Comparison of ENCODE assay signal across 8 mouse cellular contexts in the genomic region with DNA sequence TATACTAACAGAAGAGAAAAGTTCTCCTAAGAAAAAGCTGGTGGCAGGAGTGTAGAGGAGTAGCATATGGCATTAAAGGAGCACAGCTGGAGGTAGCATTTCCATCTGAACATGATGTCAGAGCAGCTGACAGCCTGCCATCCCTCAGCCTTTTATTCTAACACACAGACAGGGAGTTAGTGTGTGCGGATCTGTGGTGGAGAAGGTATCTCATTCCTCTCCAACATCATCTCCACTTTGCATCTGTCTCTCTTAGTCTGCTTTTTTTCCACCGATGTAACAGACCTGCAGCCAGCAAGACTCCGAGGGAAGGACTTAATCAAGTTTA. TPM values are rescaled to one million over a fixed set of nuclear protein-coding genes. Genes with fewer than 3 reads are reported as not detected.
DNase-seq lines count a peak whose midpoint lies in the region; ATAC-seq and TF ChIP-seq lines count a peak whose summit lies in the region.

No protein-coding gene starts in this region.

- peak; percentile 21; the same call in 1 of the 2 replicates for ATAC-seq in frontal cortex, adult (ENCODE audit: low TSS enrichment)
- ATAC-seq in stomach, embryonic 14.5 days (ENCODE audit: insufficient number of reproducible peaks, insufficient read depth, low FRiP score, low read depth), result no peak
- no peak for ATAC-seq in stomach, postnatal 0 days (ENCODE audit: low FRiP score, low TSS enrichment)
- ATAC-seq in neural tube, embryonic 11.5 days (ENCODE audit: insufficient read depth, low FRiP score, low TSS enrichment), result no peak

- H3K4me3 ChIP-seq in stomach, embryonic 14.5 days (ENCODE audit: low read depth, low read length), result 0 out of 2 replicates have a peak overlapping the region, but pooled peaks have one; percentile 4
- H3K4me3 ChIP-seq in stomach, postnatal 0 days (ENCODE audit: low read depth, low read length), result no peak overlapping the region
- peak overlapping the region; percentile 75 for H3K4me3 ChIP-seq in left cerebral cortex, adult 2 months
- H3K4me3 ChIP-seq in neural tube, embryonic 11.5 days (ENCODE audit: low read depth, low read length), result peak overlapping the region; percentile 96

- no peak for DNase-seq in frontal cortex, postnatal 14 days (ENCODE audit: low spot score in 2 of 2)
- no peak for DNase-seq in stomach, postnatal 0 days (ENCODE audit: low spot score)
- peak in 1 of 2 experiments; percentile 45 for DNase-seq in left cerebral cortex, adult 2 months (ENCODE audit: extremely low spot score in 1 of 2, low spot score in 2 of 2)
- peak; percentile 58 for DNase-seq in neural tube, embryonic 11.5 days (ENCODE audit: low spot score)
- DNase-seq in urinary bladder, postnatal 14 days (ENCODE audit: low spot score), result no peak
- DNase-seq in adipocyte (ENCODE audit: low spot score), result no peak

- intact Hi-C loops in left cerebral cortex, adult 2 months (cut with DNase I), result loop anchor here (2.0 to 10.0 kb wide), 5 partner anchors 187 to 567 kb away; a partner anchor contains a TSS

- H3K9me3 ChIP-seq in stomach, embryonic 14.5 days (ENCODE audit: control insufficient read depth, low read depth, low read length), result no peaks in the 10 kb centered on the region
- no peaks in the 10 kb centered on the region for H3K9me3 ChIP-seq in stomach, postnatal 0 days (ENCODE audit: control insufficient read depth, low read length)
- H3K9me3 ChIP-seq in neural tube, embryonic 11.5 days (ENCODE audit: control insufficient read depth, low read length), result no peaks in the 10 kb centered on the region

- no peak for TF ChIP-seq EP300 in stomach, postnatal 0 days (optimal IDR thresholded peaks at IDR 0.05)

- no peak overlapping the region for H3K27ac ChIP-seq in stomach, embryonic 14.5 days (ENCODE audit: low read length)
- H3K27ac ChIP-seq in stomach, postnatal 0 days (replicated peaks), result no peak overlapping the region
- peak overlapping the region; percentile 91 for H3K27ac ChIP-seq in left cerebral cortex, adult 2 months
- peak overlapping the region; percentile 99 for H3K27ac ChIP-seq in neural tube, embryonic 11.5 days (ENCODE audit: low read depth, low read length)

- no peaks in the 10 kb centered on the region for H3K27me3 ChIP-seq in stomach, embryonic 14.5 days (ENCODE audit: control insufficient read depth, insufficient read depth, low read length)
- H3K27me3 ChIP-seq in stomach, postnatal 0 days (ENCODE audit: control insufficient read depth, insufficient read depth, low read length), result no peaks in the 10 kb centered on the region
- H3K27me3 ChIP-seq in neural tube, embryonic 11.5 days (ENCODE audit: control insufficient read depth, insufficient read depth, low read length), result no peaks in the 10 kb centered on the region

- peaks cover 15% of the 10 kb centered on the region for H3K4me1 ChIP-seq in stomach, embryonic 14.5 days (ENCODE audit: control insufficient read depth, insufficient read depth, low read length)
- H3K4me1 ChIP-seq in stomach, postnatal 0 days (replicated peaks; ENCODE audit: control insufficient read depth, insufficient read depth), result no peaks in the 10 kb centered on the region
- H3K4me1 ChIP-seq in neural tube, embryonic 11.5 days (ENCODE audit: control insufficient read depth, insufficient read depth, low read length), result peaks cover 24% of the 10 kb centered on the region

- TF ChIP-seq CTCF in stomach, postnatal 0 days (IDR thresholded peaks at IDR 0.05; ENCODE audit: low read depth), result no peak
- TF ChIP-seq CTCF in left cerebral cortex, adult 2 months (IDR thresholded peaks at IDR 0.05), result no peak

- peaks cover 14% of the 10 kb centered on the region for H3K36me3 ChIP-seq in stomach, embryonic 14.5 days (ENCODE audit: control insufficient read depth, insufficient read depth, low read length)
- H3K36me3 ChIP-seq in stomach, postnatal 0 days (ENCODE audit: control insufficient read depth, insufficient read depth, low read length), result peaks cover 11% of the 10 kb centered on the region
- H3K36me3 ChIP-seq in neural tube, embryonic 11.5 days (ENCODE audit: control insufficient read depth, insufficient read depth, low read length), result peaks cover 6% of the 10 kb centered on the region

- H3K4me2 ChIP-seq in stomach, embryonic 14.5 days (replicated peaks; ENCODE audit: low read depth, low read length), result peak overlapping the region; percentile 89; the same call in 1 of the 2 replicates
- H3K4me2 ChIP-seq in stomach, postnatal 0 days (replicated peaks; ENCODE audit: low read depth), result no peak overlapping the region
- peak overlapping the region; percentile 66 for H3K4me2 ChIP-seq in neural tube, embryonic 11.5 days (ENCODE audit: low read depth)

- H3K9ac ChIP-seq in stomach, embryonic 14.5 days (replicated peaks; ENCODE audit: low read depth, low read length), result no peak overlapping the region
- no peak overlapping the region for H3K9ac ChIP-seq in stomach, postnatal 0 days (ENCODE audit: low read length)
- H3K9ac ChIP-seq in neural tube, embryonic 11.5 days (ENCODE audit: low read length), result peak overlapping the region; percentile 96

- 21% methylated on average over 3 of the region's 3 CpGs for WGBS in stomach, embryonic 14.5 days
- 42% methylated on average over 3 of the region's 3 CpGs for WGBS in stomach, postnatal 0 days
- WGBS in neural tube, embryonic 11.5 days, result 0% methylated on average over 3 of the region's 3 CpGs

RNA-seq across cellular contexts. Expression of a gene that starts 2.3 kb away (rescaled TPM):
- 3.2 and 6.6 TPM in 2 replicates for polyA plus RNA-seq in stomach, embryonic 14.5 days (2014; fragmentation: Nextera tagmentation; extraction: Ambion mirVana)
- polyA plus RNA-seq in stomach, postnatal 0 days (2015; fragmentation: Nextera tagmentation; extraction: Ambion mirVana), result 1.4 and 1.6 TPM in 2 replicates
- 100 to 1,000 TPM; 351 to 386 TPM for total RNA-seq in left cerebral cortex, adult 2 months (2021)
- polyA plus RNA-seq in neural tube, embryonic 11.5 days (2014; fragmentation: Nextera tagmentation; extraction: Ambion mirVana), result 8.5 and 11.6 TPM in 2 replicates

Comparison
In these comparisons a context has a peak if more than half of its experiments do, and no peak if none do; other contexts are left out.
1. H3K27ac ChIP-seq: peak in left cerebral cortex, adult 2 months (single experiment) and neural tube, embryonic 11.5 days (single experiment); none in stomach, embryonic 14.5 days (single experiment) and stomach, postnatal 0 days (single experiment).